Mouse (Mus musculus) retina, postnatal 7 days (tissue): ENCODE measurements at regions not wholly inside any gene's neighbourhood (a gene's known extent, or its start where the extent isn't known, plus 50 kb on each side); places are given as distances from the start of the nearest gene placed in this dataset.
A peak's percentile ranks its signal among the peaks of the same experiment; 100 is the strongest.

Experiments used
- DNase-seq: peaks from one replicate; pipeline ENCODE4 v3.0.0-alpha.2; 2012; ENCODE audit warnings: low read depth, low spot score

GRCm38 (mm10) chr10:84183239-84183638, 257.2 kb downstream of the Nuak1 start:
- DNase-seq = no peak

- no peak for DNase-seq
Measured at GRCm38 (mm10) chr10:84186466-84186865, 253.9 kb downstream of the Nuak1 start.

GRCm38 (mm10) chr10:84199035-84199434, 241.4 kb downstream of the Nuak1 start:
- DNase-seq = no peak

GRCm38 (mm10) chr10:84201785-84202184, 238.6 kb downstream of the Nuak1 start:
- DNase-seq = no peak

GRCm38 (mm10) chr10:84212096-84212785, 228.2 kb downstream of the Nuak1 start:
- DNase-seq = no peak

- DNase-seq = no peak
Measured at GRCm38 (mm10) chr10:84214812-84215211, 225.6 kb downstream of the Nuak1 start.

GRCm38 (mm10) chr10:84229224-84229921, 211.0 kb downstream of the Nuak1 start:
- no peak for DNase-seq

- DNase-seq = no peak
Measured at GRCm38 (mm10) chr10:84230011-84230781, 210.2 kb downstream of the Nuak1 start.

GRCm38 (mm10) chr10:84235006-84235405, 205.4 kb downstream of the Nuak1 start:
- no peak for DNase-seq

- no peak for DNase-seq
Measured at GRCm38 (mm10) chr10:84236236-84236635, 204.2 kb downstream of the Nuak1 start.

GRCm38 (mm10) chr10:84238279-84238963, 202.0 kb downstream of the Nuak1 start:
- peak; percentile 2 for DNase-seq

GRCm38 (mm10) chr10:84243283-84243682, 197.1 kb downstream of the Nuak1 start:
- no peak for DNase-seq

GRCm38 (mm10) chr10:84249346-84249745, 191.1 kb downstream of the Nuak1 start:
- no peak for DNase-seq

- no peak for DNase-seq
Measured at GRCm38 (mm10) chr10:84260931-84261650, 179.3 kb downstream of the Nuak1 start.

- no peak for DNase-seq
Measured at GRCm38 (mm10) chr10:84262943-84263342, 177.5 kb downstream of the Nuak1 start.

GRCm38 (mm10) chr10:84285832-84286506, 154.4 kb downstream of the Nuak1 start:
- no peak for DNase-seq

GRCm38 (mm10) chr10:84294422-84294821, 146.0 kb downstream of the Nuak1 start:
- DNase-seq = no peak

GRCm38 (mm10) chr10:84296168-84296567, 144.2 kb downstream of the Nuak1 start:
- DNase-seq = peak; percentile 0

- no peak for DNase-seq
Measured at GRCm38 (mm10) chr10:84301561-84301960, 138.8 kb downstream of the Nuak1 start.

GRCm38 (mm10) chr10:84302821-84303520, 137.4 kb downstream of the Nuak1 start:
- DNase-seq = no peak
